Mouse (Mus musculus) neural tube, embryonic 14.5 days (tissue): ENCODE data around the gene Gm11127. TPM values are rescaled to one million over a fixed set of nuclear protein-coding genes. Genes with fewer than 3 reads are reported as not detected.
"Not testable (repeated sequence)": the region's sequence is repeated elsewhere in the genome, so short reads cannot be mapped to it uniquely, and the experiment has no call there.

Experiments
- ATAC-seq: fragments of 200-750 bp; cut with Nextera tagmentation; 2 replicates; pipeline ENCODE4 v1.8.0; 2017; ENCODE audit warnings: low read depth, mild to moderate bottlenecking, moderate TSS enrichment, moderate library complexity
- H3K27ac ChIP-seq: fragments of 300-500 bp; sonication (generic); 2 replicates; pipeline ENCODE4 v1.5.1; 2014; ENCODE audit warnings: low read depth, mild to moderate bottlenecking, control low read depth, low read length, moderate library complexity, mixed read lengths
- H3K27me3 ChIP-seq: fragments of 300-500 bp; sonication (generic); 2 replicates; pipeline ENCODE4 v1.6.1; 2014; ENCODE audit warnings: low read length; ENCODE audit not compliant: control insufficient read depth, insufficient read depth
- H3K36me3 ChIP-seq: fragments of 300-500 bp; sonication (generic); 2 replicates; pipeline ENCODE4 v1.6.1; 2014; ENCODE audit warnings: low read length, mixed read lengths; ENCODE audit not compliant: control insufficient read depth, insufficient read depth
- H3K4me1 ChIP-seq: fragments of 300-500 bp; sonication (generic); 2 replicates; pipeline ENCODE4 v1.6.1; 2014; ENCODE audit warnings: low read length; ENCODE audit not compliant: control insufficient read depth, insufficient read depth
- H3K4me2 ChIP-seq: fragments of 300-500 bp; sonication (generic); 2 replicates; pipeline ENCODE4 v1.6.1; 2014; ENCODE audit warnings: mild to moderate bottlenecking, low read depth, low read length, control low read depth
- H3K4me3 ChIP-seq: fragments of 300-500 bp; sonication (generic); 2 replicates; pipeline ENCODE4 v1.5.1; 2014; ENCODE audit warnings: low read depth, low read length, control low read depth, mixed read lengths
- H3K9ac ChIP-seq: fragments of 300-500 bp; sonication (generic); replicated peaks from 2 replicates; pipeline ENCODE4 v1.6.1; 2014; ENCODE audit warnings: low read depth, mild to moderate bottlenecking, control low read depth, low read length, mixed read lengths
- H3K9me3 ChIP-seq: fragments of 300-500 bp; sonication (generic); 2 replicates; pipeline ENCODE4 v1.6.1; 2016; ENCODE audit warnings: low read length; ENCODE audit not compliant: control insufficient read depth
- WGBS: fragments of 180-500 bp; shearing (Covaris S2); extraction: QIAGEN DNeasy Blood & Tissue Kit; methylation state at CpG from one replicate; pipeline ENCODE4 v1.1.7; 2014; 5-methylcytosine and 5-hydroxymethylcytosine counted together
- polyA plus RNA-seq: library from polyadenylated mRNA; unstranded; fragments of >200 nt; fragmentation: Nextera tagmentation; extraction: Ambion mirVana; gene quantifications from 2 replicates; pipeline ENCODE4 v1.2.1, GENCODE M21; 2014

Gene Gm11127
- polyA plus RNA-seq, 1 experiment from 2014 or later, result not detected

GRCm38 (mm10) chr17:36082519-36083232 lies 24.5 kb upstream of the Gm11127 start:
- H3K4me1 ChIP-seq, ATAC-seq, H3K36me3 ChIP-seq, H3K27ac ChIP-seq, H3K9me3 ChIP-seq, H3K27me3 ChIP-seq: not testable (repeated sequence)
- Histone ChIP-seq H3K9ac (peak overlapping the region; percentile 55), H3K4me3 (peak overlapping the region; percentile 45), H3K4me2 (peak overlapping the region; percentile 98)
- 69% methylated on average over 3 of the region's 6 CpGs for WGBS

- not testable (repeated sequence) for H3K27me3 ChIP-seq, H3K4me3 ChIP-seq, H3K9me3 ChIP-seq, H3K9ac ChIP-seq, H3K27ac ChIP-seq, H3K4me1 ChIP-seq, ATAC-seq, H3K4me2 ChIP-seq, H3K36me3 ChIP-seq
Measured at GRCm38 (mm10) chr17:36081901-36082300, 23.7 kb upstream of the Gm11127 start.

GRCm38 (mm10) chr17:36060829-36061228 lies 2.7 kb upstream of the Gm11127 start:
- H3K9me3 ChIP-seq, result no peaks in the 10 kb centered on the region
- ATAC-seq, result no peak
- H3K4me2 ChIP-seq, result no peak overlapping the region
- H3K4me1 ChIP-seq, result no peaks in the 10 kb centered on the region
- H3K27me3 ChIP-seq, result no peaks in the 10 kb centered on the region
- no peak overlapping the region for H3K27ac ChIP-seq
- H3K36me3 ChIP-seq, result no peaks in the 10 kb centered on the region
- no peak overlapping the region for H3K9ac ChIP-seq
- 19% methylated on average over 2 of the region's 2 CpGs for WGBS
- H3K4me3 ChIP-seq, result no peak overlapping the region

GRCm38 (mm10) chr17:36057927-36058326 lies 244 bp downstream of the Gm11127 start:
- not testable (repeated sequence) for H3K4me2 ChIP-seq, H3K9me3 ChIP-seq, H3K27me3 ChIP-seq, H3K4me1 ChIP-seq, H3K27ac ChIP-seq, H3K4me3 ChIP-seq, H3K9ac ChIP-seq, H3K36me3 ChIP-seq, ATAC-seq
- WGBS, result 88% methylated on average over 24 of the region's 25 CpGs

GRCm38 (mm10) chr17:36043286-36043685 lies 14.9 kb downstream of the Gm11127 start:
- H3K4me2 ChIP-seq, result peak overlapping the region; percentile 64
- ATAC-seq, result no peak
- WGBS, result 87% methylated on average over 3 of the region's 3 CpGs

GRCm38 (mm10) chr17:36042610-36043169 lies 15.5 kb downstream of the Gm11127 start, which contains the start of the genes H2-T22 and Gm6034:
Gene H2-T22, minus strand, starts transcription at chr17:36042747.
Gene Gm6034, plus strand, starts transcription at chr17:36042961.
- Histone ChIP-seq H3K4me3 (peak within 1 kb of the TSS; percentile 29), H3K4me2 (peak within 1 kb of the TSS; percentile 64)
- H3K4me1 ChIP-seq, H3K27me3 ChIP-seq, H3K9ac ChIP-seq, H3K36me3 ChIP-seq, H3K27ac ChIP-seq, H3K9me3 ChIP-seq: not testable (repeated sequence)
- WGBS, result under 1% methylated on average over 12 of the region's 12 CpGs
- peak; percentile 97 for ATAC-seq

More at GRCm38 (mm10) chr17:36043286-36043685, 14.9 kb downstream of the Gm11127 start:
- Histone ChIP-seq H3K27ac (no peak overlapping the region), H3K9me3 (no peaks in the 10 kb centered on the region), H3K4me1 (no peaks in the 10 kb centered on the region), H3K36me3 (no peaks in the 10 kb centered on the region), H3K9ac (no peak overlapping the region), H3K27me3 (no peaks in the 10 kb centered on the region), H3K4me3 (no peak overlapping the region)

GRCm38 (mm10) chr17:36042055-36042454 lies 16.1 kb downstream of the Gm11127 start:
- not testable (repeated sequence) for H3K36me3 ChIP-seq, H3K4me1 ChIP-seq, H3K27ac ChIP-seq, H3K27me3 ChIP-seq, H3K9me3 ChIP-seq, H3K9ac ChIP-seq
- peak overlapping the region; percentile 64 for H3K4me2 ChIP-seq
- 2% methylated on average over 9 of the region's 19 CpGs for WGBS
- H3K4me3 ChIP-seq, result peak overlapping the region; percentile 29
- ATAC-seq, result peak; percentile 80

- not testable (repeated sequence) for H3K27me3 ChIP-seq, H3K4me2 ChIP-seq, H3K9me3 ChIP-seq, H3K36me3 ChIP-seq, ATAC-seq, H3K27ac ChIP-seq, H3K4me3 ChIP-seq, H3K9ac ChIP-seq, H3K4me1 ChIP-seq
- 91% methylated on average over 2 of the region's 2 CpGs for WGBS
Measured at GRCm38 (mm10) chr17:36040604-36041003, 17.6 kb downstream of the Gm11127 start.

GRCm38 (mm10) chr17:36036126-36036525 lies 22.0 kb downstream of the Gm11127 start:
- WGBS, result 88% methylated on average over 13 of the region's 13 CpGs
- not testable (repeated sequence) for H3K9me3 ChIP-seq, H3K4me2 ChIP-seq, H3K36me3 ChIP-seq, H3K27ac ChIP-seq, H3K27me3 ChIP-seq, H3K4me3 ChIP-seq, H3K9ac ChIP-seq, ATAC-seq, H3K4me1 ChIP-seq
